17 mouse cellular contexts compared by ENCODE assay signal in the genomic region with DNA sequence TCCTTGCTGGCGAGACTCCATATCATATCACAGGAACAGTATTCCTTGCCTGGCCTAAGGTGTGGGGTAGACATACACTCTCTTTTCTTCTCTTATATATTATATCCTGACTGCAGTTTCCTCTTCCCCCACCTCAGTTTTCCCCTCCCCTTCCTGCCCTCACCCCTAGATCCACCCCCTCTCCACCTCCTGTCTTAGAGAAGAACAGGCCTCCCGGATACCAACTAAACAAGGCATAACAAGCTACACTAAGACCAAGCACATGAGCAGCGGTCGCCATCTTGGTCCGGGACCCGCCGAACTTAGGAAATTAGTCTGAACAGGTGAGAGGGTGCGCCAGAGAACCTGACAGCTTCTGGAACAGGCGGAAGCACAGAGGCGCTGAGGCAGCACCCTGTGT. TPM values are rescaled to one million over a fixed set of nuclear protein-coding genes. Genes with fewer than 3 reads are reported as not detected.
"Had no signal": no experiment of that assay in that cellular context is flagged by ENCODE, and none has a peak within 500 bp of the region (broad histone marks: within the 10 kb centered on the region; RNA-seq: fewer than 3 reads in every experiment).

No protein-coding gene starts in this region.

RNA-seq across cellular contexts. Expression of a gene that starts 33.7 kb away (rescaled TPM):
- total RNA-seq: common myeloid progenitor, adult 5-6 weeks; forebrain, postnatal 0 days; gastrocnemius, adult 2 months; gastrocnemius, adult 8-10 months; gastrocnemius, postnatal 10 days; gastrocnemius, postnatal 14 days; gastrocnemius, postnatal 25 days; gastrocnemius, postnatal 36 days; granulocyte monocyte progenitor cell, adult 5-6 weeks; heart, adult 18-20 months; heart, adult 2 months; heart, adult 8-10 months had no signal
- polyA plus RNA-seq: cortical plate, adult 2 months; erythroblast, embryonic 14.5 days; forebrain, embryonic 14.5 days; forebrain, postnatal 0 days; frontal cortex, adult 2 months; heart, embryonic 12.5 days had no signal
